Mouse (Mus musculus) cerebral cortex, adult 2 months (tissue): Measurements from ENCODE around the gene Pde4dip.

Source experiments
- WGBS: fragments of 180-500 bp; shearing (Covaris S2); methylation state at CpG from one replicate; pipeline ENCODE4 v1.1.7; 2018; 5-methylcytosine and 5-hydroxymethylcytosine counted together

Gene Pde4dip

DNA sequence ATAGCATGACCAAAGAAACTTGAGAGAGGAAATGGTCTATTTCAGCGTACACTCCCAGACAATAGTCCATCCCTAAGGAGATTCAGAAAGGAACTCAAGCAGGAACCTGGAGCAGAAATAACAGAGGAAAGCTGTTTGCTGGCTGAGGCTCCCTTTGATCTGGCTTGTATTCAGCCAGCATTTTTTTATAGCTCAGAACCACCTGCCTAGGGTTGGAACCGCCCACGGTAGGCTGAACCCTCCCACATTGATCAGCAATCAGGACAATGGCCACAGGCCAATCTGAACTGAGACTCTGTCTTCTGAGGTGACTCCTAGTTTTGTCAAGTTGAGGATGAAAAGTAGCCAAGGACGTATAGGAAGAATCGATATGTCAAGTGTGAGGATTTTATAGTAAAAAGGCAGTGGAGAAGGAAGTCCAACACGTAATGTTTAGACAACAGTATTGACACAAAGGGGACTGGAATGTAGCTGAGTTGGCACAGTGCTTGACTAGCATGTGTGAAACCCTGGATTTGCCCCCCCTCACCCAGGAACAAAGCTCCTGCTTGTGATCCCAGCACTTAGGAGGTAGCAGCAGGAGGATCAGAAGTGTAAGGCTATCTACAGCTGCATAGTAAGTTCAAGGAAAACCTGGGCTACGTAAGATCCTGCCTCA is 44.2 kb downstream of the Pde4dip start:
- 51% methylated on average over 7 of the region's 7 CpGs for WGBS

DNA sequence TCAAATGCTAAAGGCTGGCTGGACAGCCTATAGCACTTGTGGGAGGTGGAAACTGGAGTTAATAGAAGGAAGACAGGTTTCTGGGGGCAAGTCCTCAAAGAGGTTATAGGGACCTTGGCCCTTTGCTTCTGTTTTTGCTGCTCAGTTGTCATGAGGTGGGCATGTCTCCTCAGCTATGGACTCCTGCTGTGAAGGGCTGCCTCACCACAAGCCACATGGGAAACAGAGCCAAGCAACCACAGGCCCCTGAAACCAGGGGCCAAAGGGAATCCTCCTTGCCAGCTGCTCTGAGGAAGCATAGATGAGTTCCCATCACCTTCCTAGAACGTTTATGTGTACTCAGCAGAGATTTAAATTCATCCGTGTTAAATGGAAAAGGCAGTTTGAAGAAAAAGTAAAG is 45.9 kb downstream of the Pde4dip start:
- WGBS, result 45% methylated on average over 2 of the region's 2 CpGs

DNA sequence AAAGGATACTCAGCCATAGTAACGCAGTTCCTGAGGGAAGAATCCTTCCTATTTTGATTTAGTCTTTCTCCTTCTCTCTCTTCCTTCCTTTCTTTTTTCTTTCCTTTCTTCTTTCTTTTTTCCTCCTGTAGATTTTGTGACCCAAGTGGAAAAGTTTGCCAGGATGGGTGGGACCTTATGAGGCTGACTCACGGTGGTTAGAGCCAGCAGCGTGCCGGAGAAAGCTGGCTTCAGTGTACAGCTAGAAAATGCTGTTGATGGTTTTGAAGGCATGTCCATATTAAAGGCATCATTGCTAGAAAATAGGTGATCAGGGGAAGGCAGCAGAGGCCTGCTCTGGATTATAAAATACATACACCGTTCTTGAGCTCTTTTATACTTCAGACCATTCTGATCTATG is 52.6 kb downstream of the Pde4dip start:
- 50% methylated on average over 5 of the region's 5 CpGs for WGBS

DNA sequence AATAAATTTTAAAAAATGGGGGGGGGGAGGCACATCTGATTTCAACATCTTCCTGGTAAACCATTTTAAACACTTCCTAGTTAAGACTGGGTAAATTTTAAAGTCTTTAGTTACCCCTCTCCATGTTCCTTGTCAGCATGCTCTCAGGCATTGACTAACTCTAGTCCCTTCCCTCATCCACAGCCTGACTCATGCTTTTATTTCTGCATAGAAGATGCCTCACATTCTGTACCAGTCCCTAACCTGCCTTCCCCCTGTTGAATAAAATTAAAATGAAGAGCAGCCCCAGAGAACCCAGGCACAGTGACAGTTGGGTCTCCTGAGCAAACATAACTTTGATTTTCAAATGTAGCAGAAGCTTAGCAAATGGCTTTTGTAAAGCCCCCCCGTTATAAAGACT is 53.9 kb downstream of the Pde4dip start:
- 43% methylated on average over 1 of the region's 1 CpGs for WGBS

DNA sequence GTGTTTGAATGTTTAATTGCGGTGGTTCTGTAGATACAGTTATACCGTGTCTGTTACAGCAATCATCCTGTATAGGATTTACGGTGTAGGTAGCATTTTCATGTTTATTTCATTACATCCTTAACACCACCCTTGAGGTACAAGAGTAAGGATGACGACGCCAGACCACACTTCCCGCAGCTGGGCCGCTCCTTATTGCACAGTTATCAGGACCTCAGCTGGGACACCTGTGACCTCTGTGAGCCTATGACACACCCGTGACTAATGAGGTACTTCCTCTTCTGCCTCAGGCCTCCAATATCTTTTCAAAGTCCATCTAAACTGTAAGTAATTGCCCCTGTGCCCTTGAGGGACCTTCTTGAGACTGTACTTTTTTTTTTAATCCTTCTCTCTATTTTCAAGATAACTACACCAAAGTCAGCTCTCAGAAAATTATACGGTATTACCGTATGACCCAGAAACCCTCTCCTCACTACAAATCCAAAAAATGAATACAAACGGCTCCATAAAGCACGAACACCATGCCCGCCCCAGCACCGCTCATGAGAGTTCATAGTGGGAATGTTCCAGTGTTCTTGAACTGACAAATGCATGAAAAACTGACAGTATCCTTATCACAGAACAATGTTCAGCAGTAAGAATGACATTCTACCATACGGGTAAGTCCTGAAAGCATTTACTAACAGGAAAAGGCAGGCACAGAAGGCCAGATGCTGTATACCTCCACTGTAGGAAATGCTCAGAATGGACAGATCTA is 56.8 kb downstream of the Pde4dip start:
- WGBS, result 81% methylated on average over 15 of the region's 15 CpGs

DNA sequence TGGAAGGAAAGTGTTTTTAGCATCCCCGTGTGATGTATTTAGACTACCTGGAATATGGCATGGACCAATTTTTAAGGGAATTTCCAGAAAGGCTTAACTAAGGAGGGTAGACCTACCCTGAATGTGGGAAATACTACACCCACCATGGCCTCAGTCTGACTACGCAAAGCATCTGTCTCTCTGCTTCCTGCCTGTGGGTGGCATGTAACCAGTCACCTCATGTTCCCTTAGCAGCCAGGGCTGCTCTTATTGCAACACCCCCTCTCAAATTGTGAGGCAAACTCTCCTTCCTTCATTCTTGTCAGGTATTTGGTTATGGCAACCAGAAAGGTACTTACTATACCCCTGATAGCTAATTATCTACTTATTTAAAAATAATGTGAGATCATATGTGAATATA is 57.9 kb downstream of the Pde4dip start:
- 50% methylated on average over 2 of the region's 2 CpGs for WGBS

DNA sequence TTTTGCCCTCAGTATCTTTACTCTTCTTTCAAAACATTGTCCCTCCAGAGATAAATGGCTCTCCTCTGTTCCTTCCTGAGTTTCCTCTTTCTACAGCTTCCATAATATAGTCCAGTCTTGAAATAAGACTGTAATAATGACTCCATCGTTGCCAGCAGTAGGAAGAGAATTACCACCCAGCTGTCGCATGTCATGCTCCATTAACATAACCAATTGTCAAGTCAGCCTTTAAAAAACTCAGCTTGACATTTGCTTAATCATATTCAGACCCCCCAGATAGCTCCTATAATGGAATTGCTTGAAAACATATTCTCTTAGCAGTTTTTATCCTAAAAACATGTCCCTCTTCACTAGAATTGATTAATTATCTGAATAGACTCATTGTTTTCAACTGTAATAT is 58.4 kb downstream of the Pde4dip start:
- WGBS, result 33% methylated on average over 2 of the region's 2 CpGs

DNA sequence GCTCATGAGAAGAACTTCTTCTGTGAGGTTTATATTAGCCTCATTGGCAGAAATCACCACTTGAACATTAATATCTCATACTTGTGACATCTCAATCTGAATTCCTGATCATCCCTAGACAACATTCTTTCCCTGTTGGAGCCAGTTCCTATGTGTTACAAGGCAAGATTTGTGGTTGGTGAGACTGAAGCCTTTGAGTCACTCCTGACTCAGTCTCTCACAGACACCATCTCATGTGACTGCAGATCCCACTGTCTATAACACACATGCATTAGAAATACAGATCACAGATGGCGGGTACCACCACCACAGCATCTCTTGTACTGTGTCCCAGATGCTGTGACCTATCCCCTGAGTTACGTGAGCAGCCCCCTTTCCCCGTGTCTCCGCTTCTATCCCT is 60.2 kb downstream of the Pde4dip start:
- WGBS, result 84% methylated on average over 4 of the region's 4 CpGs

DNA sequence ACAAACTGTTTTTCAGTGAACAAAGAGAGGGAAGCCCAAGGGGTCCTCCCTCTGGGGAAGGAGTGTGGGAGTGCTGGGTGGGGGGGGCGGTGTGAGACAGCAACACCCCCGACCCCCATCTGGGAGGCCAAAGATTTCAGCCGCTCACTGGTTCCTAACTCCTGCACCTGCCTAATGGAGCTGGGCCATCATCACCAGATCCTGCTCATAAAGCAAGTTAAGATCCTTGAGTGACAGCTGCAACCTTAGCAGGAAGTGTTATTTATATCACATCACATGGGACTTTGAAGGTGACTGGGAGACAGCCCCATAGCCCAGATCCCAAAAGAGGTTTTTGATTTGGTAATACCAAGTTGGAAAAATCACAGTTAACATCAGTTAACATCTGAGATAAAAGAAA is 63.3 kb downstream of the Pde4dip start:
- 30% methylated on average over 3 of the region's 3 CpGs for WGBS

DNA sequence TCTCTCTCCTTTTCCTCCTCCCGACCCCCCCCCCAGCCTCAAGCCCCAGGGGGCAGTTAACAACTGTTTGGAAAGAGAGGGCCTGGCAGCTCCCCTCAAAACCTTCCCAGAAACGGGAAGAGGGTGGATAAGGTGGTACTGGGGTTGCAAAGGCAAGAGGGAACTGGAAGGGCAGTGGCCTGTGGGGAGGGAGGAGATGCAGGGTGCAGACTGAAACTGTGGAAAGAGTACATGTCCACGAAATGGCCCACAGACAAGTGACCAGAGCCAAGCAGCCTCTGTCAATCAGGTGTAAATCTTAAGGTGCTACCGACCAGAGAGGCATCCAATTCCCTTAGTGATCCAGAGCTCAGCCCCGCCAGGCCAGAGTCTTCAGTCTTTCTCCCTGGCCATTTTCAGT is 63.8 kb downstream of the Pde4dip start:
- WGBS, result 34% methylated on average over 4 of the region's 5 CpGs

DNA sequence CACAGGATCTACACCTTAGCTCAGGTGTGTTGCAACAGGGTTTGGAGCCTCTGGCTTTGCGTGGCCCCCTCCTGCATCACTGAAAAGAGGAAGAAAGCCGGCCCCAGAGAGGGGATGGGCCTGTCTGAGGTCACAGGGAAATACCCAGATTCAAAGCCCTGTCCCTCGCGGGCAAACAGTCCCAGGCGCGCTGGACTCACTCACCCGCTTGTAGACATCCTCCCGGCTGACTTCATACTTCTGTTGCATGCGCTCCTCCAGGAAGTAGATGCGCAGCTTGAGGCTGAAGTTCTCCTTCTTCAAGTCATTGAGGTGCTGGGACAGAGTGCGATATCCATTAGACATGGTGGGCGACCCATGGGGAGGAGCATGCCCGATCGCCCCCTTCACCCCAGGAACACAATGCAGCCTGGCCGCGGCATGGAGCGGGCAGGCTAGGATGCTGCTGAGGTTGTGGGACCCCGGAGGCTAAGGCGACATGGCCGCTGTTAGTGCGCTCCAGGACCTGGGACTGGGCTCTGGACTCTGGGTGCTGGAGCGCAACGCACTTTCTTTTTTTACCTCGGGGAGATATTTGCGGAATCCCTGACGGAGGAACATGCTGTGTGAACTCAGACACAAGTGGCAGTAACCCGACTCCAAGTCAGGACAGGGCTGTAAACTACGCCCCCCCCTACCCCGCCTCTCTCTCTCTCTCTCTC is 64.3 kb downstream of the Pde4dip start:
- WGBS, result 34% methylated on average over 28 of the region's 29 CpGs

DNA sequence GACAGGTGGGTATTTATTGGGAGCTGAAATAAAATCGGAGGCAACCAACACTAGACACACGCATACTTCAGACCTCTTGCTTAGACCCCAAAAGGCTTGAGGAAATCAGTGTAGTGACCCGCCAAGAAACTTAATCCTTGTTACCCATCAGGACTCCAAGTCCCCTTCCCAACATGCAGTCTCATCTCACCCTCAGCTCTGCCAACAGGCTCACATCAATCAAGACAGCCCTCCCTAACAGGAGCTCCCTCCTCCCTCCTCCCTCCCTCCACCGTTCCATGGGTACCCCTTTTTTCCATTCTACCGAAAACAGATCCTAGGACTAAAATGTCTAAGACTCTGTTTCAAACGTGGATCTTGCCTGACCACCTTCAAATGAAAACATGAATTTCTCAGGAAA is 65.1 kb downstream of the Pde4dip start:
- WGBS, result 60% methylated on average over 6 of the region's 6 CpGs

DNA sequence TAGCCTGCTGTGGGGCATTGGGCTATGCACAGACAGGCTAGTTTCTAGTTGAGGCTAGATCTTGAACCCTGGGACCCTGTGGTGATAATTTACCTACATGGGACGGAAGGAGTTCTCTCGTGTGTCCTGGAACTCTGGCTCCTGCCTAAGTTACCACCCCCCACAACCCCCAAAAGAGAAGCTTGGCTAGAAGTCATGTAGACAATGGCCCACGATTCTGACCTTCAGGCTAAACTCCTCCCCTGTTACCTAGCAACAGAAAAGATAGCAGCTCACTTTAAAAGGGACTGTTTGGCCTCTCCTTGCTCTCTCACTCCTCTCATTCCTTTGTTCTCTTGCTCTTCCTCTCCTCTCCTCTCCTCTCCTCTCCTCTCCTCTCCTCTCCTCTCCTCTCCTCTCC is 69.5 kb downstream of the Pde4dip start:
- WGBS, result 78% methylated on average over 3 of the region's 3 CpGs

DNA sequence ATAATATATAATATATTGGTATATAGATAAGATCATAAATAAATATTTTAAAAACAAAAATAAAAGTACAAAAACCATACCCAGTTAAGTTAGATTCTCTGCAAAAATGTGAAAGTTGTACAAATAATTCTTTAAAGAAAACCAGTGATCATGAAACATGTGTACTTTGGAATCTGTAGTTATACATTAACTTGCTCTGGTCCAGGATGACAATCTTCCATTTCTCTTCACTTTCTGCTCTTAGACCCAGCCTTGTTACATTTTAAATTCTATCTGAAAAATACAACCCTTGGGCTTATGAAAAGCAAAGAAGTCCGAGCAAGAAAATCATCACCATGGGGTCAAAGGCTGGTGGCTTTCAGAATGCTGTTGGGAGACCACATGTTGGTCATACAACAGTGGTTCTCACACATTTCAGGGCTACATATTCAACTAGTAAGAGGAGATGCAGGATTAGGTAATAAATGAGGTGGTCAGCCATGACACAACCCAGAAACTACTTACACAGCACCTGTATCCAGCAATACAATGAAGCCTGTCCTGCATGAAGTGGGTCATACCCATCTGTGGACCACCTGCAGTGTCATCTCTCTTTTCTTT is 70.0 kb downstream of the Pde4dip start:
- 98% methylated on average over 1 of the region's 1 CpGs for WGBS

DNA sequence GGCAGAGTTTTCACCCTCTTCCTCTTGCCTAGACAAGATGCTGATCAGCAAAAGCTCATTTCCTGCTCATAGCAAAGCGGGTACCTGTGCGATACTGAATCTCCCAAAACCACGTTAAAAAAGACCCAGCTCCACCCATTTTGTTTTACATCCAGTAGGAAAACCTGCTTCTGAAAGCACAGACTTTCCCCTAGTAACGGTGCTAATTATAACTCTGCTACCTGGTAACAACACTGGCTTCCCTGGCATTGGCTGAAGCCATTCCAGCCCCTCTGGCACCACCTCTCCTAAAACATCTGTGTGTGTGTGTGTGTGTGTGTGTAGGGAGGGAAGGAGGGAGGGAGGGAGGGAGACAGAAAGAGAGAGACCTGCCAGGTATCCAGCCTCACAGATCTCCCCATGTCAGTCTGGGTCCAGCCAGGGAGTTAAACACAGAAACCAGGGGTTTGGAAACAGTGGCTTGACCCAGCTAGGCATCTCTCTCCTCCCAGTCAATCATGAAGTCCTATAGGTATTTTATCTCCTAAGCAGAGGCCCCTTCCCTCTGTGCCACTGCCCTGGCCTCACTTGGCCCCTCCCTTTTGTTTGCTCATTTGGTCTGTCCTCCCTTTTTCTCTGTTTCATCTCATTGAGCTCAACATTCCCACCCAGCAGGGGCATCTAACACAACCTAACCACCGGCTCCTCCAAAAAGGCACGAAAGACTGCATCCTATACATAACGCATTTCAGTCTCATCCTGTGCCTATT is 76.7 kb downstream of the Pde4dip start:
- 25% methylated on average over 7 of the region's 7 CpGs for WGBS

DNA sequence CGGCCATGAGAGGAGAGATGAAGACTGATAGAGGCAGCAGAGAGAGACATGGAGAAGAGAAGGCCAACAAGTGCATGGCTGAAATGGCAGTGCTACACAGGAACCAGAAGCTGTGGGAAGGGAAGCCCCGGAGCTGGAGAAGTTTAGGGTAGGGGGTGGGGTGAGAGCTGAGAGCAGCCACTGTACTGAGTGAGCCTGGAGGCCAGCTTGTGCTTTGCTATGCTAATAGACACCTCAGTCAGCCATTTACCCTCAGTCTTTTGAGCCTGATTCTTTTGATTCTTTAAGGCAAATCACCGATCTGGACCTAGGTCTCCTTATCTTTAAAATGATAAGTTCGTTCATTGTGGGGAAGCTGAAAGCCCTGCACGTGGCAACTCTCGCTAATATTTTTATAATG is 77.3 kb downstream of the Pde4dip start:
- 24% methylated on average over 6 of the region's 6 CpGs for WGBS

DNA sequence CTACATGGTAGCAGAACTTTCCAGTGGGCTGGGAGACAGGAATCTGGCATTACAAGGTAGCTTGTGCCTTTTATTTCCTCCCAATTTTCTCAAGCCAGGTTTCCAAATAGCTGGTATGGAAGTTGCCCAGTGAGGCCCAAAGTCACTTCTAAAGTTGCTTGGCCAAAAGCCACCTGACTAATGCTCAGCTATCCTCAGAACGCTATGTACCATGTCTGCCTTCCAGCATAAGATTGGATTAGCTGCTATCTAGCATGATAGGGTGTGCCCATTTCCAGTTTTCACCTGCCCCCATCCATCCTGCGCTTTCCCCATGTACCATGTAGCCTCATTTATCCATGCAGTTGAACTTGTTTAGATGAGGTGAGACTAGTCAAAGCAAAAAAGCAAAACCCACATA is 78.2 kb downstream of the Pde4dip start:
- WGBS, result 76% methylated on average over 2 of the region's 2 CpGs

DNA sequence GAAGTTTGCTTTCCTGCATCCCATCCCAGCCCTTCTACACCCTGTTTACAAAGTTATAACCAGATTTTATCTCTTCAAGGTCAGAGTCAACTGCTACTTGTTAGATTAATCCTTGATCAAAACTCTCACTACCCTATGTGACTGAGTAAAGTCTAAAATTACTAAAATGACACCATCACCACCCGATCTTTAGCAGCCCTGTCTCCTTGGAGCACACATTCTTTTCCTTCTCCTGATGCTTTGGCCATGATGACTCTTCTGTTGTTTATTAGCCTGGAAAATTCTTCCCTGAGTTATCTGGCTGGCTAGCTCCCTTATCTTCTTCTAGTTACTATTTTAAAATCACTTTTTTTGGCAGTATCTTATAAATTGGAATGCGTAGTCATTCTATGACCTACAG is 82.9 kb downstream of the Pde4dip start:
- WGBS, result 85% methylated on average over 2 of the region's 2 CpGs

DNA sequence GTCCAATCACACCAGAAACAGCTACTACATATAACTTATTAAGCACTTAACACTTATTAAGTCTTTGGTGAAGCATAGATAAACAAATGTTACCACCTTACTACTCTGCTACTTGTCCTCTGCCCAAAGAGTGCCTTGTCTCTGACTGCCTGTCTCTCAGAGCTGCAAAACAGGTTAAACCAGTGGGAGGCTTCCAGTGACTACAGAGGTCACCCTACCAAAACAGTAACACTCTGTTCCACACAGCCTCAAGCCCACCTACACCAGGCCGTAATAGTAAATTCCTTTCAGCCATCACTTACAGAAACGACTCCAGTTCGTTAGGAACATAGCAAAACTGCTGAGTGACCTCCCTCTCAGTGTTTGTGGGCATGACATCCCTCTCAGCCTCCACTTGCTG is 84.8 kb downstream of the Pde4dip start:
- 57% methylated on average over 3 of the region's 3 CpGs for WGBS

DNA sequence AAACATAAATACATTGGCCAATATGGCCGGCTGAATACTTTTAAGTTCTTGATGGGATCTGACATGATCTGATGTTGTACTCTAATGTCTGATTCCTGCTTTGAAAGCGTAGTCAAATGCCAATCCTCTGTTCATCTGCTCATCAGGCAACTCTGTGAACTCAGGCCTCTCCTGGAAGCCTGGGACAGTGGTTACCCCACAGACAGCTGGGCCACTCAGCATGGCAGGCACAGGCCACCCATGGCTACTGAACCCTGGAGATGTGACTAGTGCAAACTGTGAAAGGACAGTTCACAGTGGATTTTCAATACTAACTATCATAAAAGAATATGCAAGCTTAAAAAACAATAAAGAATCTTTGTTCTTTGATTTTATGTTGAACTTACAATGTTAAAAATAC is 85.6 kb downstream of the Pde4dip start:
- 95% methylated on average over 2 of the region's 2 CpGs for WGBS

DNA sequence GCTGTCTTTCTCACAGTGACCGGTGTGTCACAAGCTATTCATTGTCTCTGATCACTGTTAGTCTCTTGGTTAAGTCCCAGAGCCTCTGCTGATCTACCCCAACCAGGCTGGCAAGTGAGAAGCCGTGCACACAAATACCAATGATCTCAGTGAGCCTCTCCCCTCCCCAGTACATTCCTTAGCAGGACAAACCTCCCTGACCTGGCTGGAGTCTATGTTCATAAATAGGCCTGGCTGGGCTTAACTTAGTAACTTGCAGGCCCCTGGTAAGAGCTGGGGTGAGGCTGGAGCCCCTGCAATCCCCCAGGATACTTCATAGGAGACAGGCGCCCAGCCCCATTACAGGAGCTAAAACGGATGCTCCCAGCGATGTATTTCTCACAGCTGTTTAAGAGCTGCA is 86.2 kb downstream of the Pde4dip start:
- WGBS, result 85% methylated on average over 5 of the region's 5 CpGs

DNA sequence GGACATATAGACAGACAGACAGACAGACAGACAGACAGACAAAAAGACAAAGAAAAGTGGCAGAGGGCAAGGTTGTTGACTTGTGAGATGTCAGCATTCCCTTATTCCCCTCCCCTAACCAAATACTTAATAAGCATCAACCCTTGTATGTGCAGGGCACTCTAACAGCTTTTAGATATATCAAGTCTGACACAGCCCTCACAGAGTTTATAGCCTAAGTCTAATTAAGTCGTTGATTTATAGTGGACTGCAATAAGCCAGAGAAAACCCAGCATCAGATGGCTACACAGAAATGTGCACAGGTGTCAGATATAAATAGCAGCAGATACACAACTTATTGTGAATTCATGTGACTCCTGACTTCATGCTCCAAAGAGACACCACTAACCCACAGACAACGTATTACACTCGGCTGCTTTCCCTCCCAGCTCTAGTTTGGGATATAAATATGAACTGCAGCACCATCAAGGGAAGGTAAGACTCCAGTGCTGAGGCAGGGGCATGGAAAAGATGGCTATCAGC is 87.3 kb downstream of the Pde4dip start:
- WGBS, result 45% methylated on average over 3 of the region's 3 CpGs
